In genomic region chr6:124512355-124512836, GRCm38 (mm10) we compare ENCODE assay signal across 8 mouse cellular contexts. TPM values are rescaled to one million over a fixed set of nuclear protein-coding genes. Genes with fewer than 3 reads are reported as not detected.
DNase-seq lines count a peak whose midpoint lies in the region; ATAC-seq lines count a peak whose summit lies in the region.

Gene C1ra (plus strand): TSS chr6:124512405.

- 7% methylated on average over 6 of the region's 6 CpGs for WGBS in embryonic facial prominence, embryonic 15.5 days
- 6% methylated on average over 6 of the region's 6 CpGs for WGBS in heart, embryonic 16.5 days
- WGBS in liver, embryonic 15.5 days (ENCODE audit: insufficient replicate concordance), result 2% methylated on average over 6 of the region's 6 CpGs
- WGBS in neural tube, embryonic 11.5 days, result 24% methylated on average over 6 of the region's 6 CpGs

- peak within 1 kb of the TSS; percentile 47 for H3K4me2 ChIP-seq in embryonic facial prominence, embryonic 15.5 days (replicated peaks)
- peak within 1 kb of the TSS; percentile 58 for H3K4me2 ChIP-seq in heart, embryonic 16.5 days (ENCODE audit: low read depth, low read length)
- peak within 1 kb of the TSS; percentile 46 for H3K4me2 ChIP-seq in liver, embryonic 15.5 days
- no peak within 1 kb of the TSS for H3K4me2 ChIP-seq in neural tube, embryonic 11.5 days (ENCODE audit: low read depth)

- no peak within 1 kb of the TSS for H3K27ac ChIP-seq in embryonic facial prominence, embryonic 15.5 days (replicated peaks)
- no peak within 1 kb of the TSS for H3K27ac ChIP-seq in heart, embryonic 16.5 days (ENCODE audit: low read length)
- H3K27ac ChIP-seq in liver, embryonic 15.5 days (replicated peaks), result no peak within 1 kb of the TSS
- no peak within 1 kb of the TSS for H3K27ac ChIP-seq in neural tube, embryonic 11.5 days (ENCODE audit: low read depth, low read length)

- H3K4me1 ChIP-seq in embryonic facial prominence, embryonic 15.5 days, result no peaks in the 10 kb centered on the region
- H3K4me1 ChIP-seq in heart, embryonic 16.5 days (ENCODE audit: control insufficient read depth, insufficient read depth, low read length), result no peaks in the 10 kb centered on the region
- H3K4me1 ChIP-seq in liver, embryonic 15.5 days (replicated peaks), result peaks cover 9% of the 10 kb centered on the region; the same call in 1 of the 2 replicates
- no peaks in the 10 kb centered on the region for H3K4me1 ChIP-seq in neural tube, embryonic 11.5 days (ENCODE audit: control insufficient read depth, insufficient read depth, low read length)

- peak within 1 kb of the TSS; percentile 29 for H3K4me3 ChIP-seq in embryonic facial prominence, embryonic 15.5 days (replicated peaks)
- peak within 1 kb of the TSS; percentile 38 for H3K4me3 ChIP-seq in heart, embryonic 16.5 days (ENCODE audit: low read length)
- H3K4me3 ChIP-seq in liver, embryonic 15.5 days (replicated peaks), result peak within 1 kb of the TSS; percentile 34; the same call in 1 of the 2 replicates
- no peak within 1 kb of the TSS for H3K4me3 ChIP-seq in neural tube, embryonic 11.5 days (ENCODE audit: low read depth, low read length)

- no peaks in the 10 kb centered on the region for H3K27me3 ChIP-seq in embryonic facial prominence, embryonic 15.5 days
- H3K27me3 ChIP-seq in heart, embryonic 16.5 days (ENCODE audit: control insufficient read depth, insufficient read depth, low read length), result no peaks in the 10 kb centered on the region
- no peaks in the 10 kb centered on the region for H3K27me3 ChIP-seq in liver, embryonic 15.5 days
- H3K27me3 ChIP-seq in neural tube, embryonic 11.5 days (ENCODE audit: control insufficient read depth, insufficient read depth, low read length), result no peaks in the 10 kb centered on the region

- H3K9ac ChIP-seq in embryonic facial prominence, embryonic 15.5 days, result no peak within 1 kb of the TSS
- H3K9ac ChIP-seq in heart, embryonic 16.5 days (ENCODE audit: low read length), result peak within 1 kb of the TSS; percentile 43
- no peak within 1 kb of the TSS for H3K9ac ChIP-seq in liver, embryonic 15.5 days
- no peak within 1 kb of the TSS for H3K9ac ChIP-seq in neural tube, embryonic 11.5 days (ENCODE audit: low read length)

- ATAC-seq in embryonic facial prominence, embryonic 15.5 days (ENCODE audit: insufficient number of reproducible peaks, low FRiP score, low TSS enrichment, low read depth), result no peak
- ATAC-seq in heart, embryonic 16.5 days (replicated peaks; ENCODE audit: extremely low read depth, insufficient read depth, low FRiP score), result no peak
- ATAC-seq in liver, embryonic 15.5 days (ENCODE audit: insufficient read depth), result no peak
- no peak for ATAC-seq in neural tube, embryonic 11.5 days (ENCODE audit: insufficient read depth, low FRiP score, low TSS enrichment)

- H3K9me3 ChIP-seq in embryonic facial prominence, embryonic 15.5 days (replicated peaks), result no peaks in the 10 kb centered on the region
- no peaks in the 10 kb centered on the region for H3K9me3 ChIP-seq in heart, embryonic 16.5 days (replicated peaks; ENCODE audit: control insufficient read depth, low read length)
- no peaks in the 10 kb centered on the region for H3K9me3 ChIP-seq in liver, embryonic 15.5 days (replicated peaks)
- H3K9me3 ChIP-seq in neural tube, embryonic 11.5 days (ENCODE audit: control insufficient read depth, low read length), result no peaks in the 10 kb centered on the region

- DNase-seq in CD4-positive helper T cell, adult 2 months (ENCODE audit: low read depth, low spot score), result peak; percentile 40
- DNase-seq in adrenal gland, postnatal 36 days, result peak; percentile 65 to 70
- DNase-seq in kidney, postnatal 14 days, result peak; percentile 71
- peak; percentile 50 for DNase-seq in neural tube, embryonic 11.5 days (ENCODE audit: low spot score)
- DNase-seq in thymus, postnatal 0 days (ENCODE audit: low spot score), result peak; percentile 47

- H3K36me3 ChIP-seq in embryonic facial prominence, embryonic 15.5 days, result no peaks in the 10 kb centered on the region
- H3K36me3 ChIP-seq in heart, embryonic 16.5 days (ENCODE audit: control insufficient read depth, insufficient read depth), result no peaks in the 10 kb centered on the region
- no peaks in the 10 kb centered on the region for H3K36me3 ChIP-seq in liver, embryonic 15.5 days (replicated peaks)
- H3K36me3 ChIP-seq in neural tube, embryonic 11.5 days (ENCODE audit: control insufficient read depth, insufficient read depth, low read length), result no peaks in the 10 kb centered on the region

RNA-seq across cellular contexts. Expression of gene C1ra, which starts in this region (rescaled TPM):
- total RNA-seq in adrenal gland, postnatal 36 days (2021), result 10 to 100 TPM; 38.7 to 52.4 TPM
- 5.1 and 6.1 TPM in 2 replicates for polyA plus RNA-seq in embryonic facial prominence, embryonic 15.5 days (2015; fragmentation: Nextera tagmentation; extraction: Ambion mirVana)
- 2.1 and 2.4 TPM in 2 replicates for polyA plus RNA-seq in heart, embryonic 16.5 days (2015; fragmentation: Nextera tagmentation; extraction: Ambion mirVana)
- 18.8 and 22.5 TPM in 2 replicates for polyA plus RNA-seq in liver, embryonic 15.5 days (2015; fragmentation: Nextera tagmentation; extraction: Ambion mirVana)
- polyA plus RNA-seq in neural tube, embryonic 11.5 days (2014; fragmentation: Nextera tagmentation; extraction: Ambion mirVana), result 0.12 TPM in 1 of 2 replicates, not detected in the other
- polyA plus RNA-seq in thymus, postnatal 0 days (2015; fragmentation: Nextera tagmentation; extraction: Ambion mirVana), result 6.5 and 7.4 TPM in 2 replicates

Comparison
In these comparisons a context has a peak if more than half of its experiments do, and no peak if none do; other contexts are left out.
1. Peak in DNase-seq in neural tube, embryonic 11.5 days; RNA of the gene not detected or under 1 TPM.